ENCODE assay signal across 9 mouse cellular contexts in the genomic region with DNA sequence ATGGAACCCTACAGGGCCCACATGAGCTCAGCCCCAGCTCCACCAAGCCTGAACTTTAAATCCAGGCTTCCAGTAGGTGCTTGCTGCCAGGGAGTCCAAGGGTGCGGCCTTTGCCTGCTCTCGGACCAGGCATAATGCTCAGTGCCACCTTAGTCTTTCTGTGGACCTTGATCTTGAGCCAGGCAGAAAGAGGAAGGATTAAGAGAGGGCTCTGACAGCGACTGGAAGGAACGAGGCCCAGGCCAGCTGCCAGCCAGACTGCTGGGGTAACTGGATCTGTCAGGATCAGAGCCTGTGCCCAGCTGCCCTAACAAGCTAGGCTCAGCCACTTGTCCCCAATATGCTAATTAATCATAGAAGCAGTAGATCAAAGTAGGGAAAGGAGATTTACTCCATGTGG. TPM values are rescaled to one million over a fixed set of nuclear protein-coding genes. Genes with fewer than 3 reads are reported as not detected.
DNase-seq lines count a peak whose midpoint lies in the region; ATAC-seq lines count a peak whose summit lies in the region.
"Had no signal": no experiment of that assay in that cellular context is flagged by ENCODE, and none has a peak within 500 bp of the region (broad histone marks: within the 10 kb centered on the region; RNA-seq: fewer than 3 reads in every experiment).

No protein-coding gene starts in this region.

- no peaks in the 10 kb centered on the region for H3K27me3 ChIP-seq in hindbrain, embryonic 16.5 days (replicated peaks; ENCODE audit: control insufficient read depth, insufficient read depth, low read length)
- H3K27me3 ChIP-seq in hindbrain, embryonic 13.5 days: no peaks in the 10 kb centered on the region

- peak; percentile 7 for DNase-seq in adipocyte (ENCODE audit: low spot score)
- DNase-seq in frontal cortex, postnatal 36 days (ENCODE audit: low spot score in 2 of 2): peak; percentile 19 to 54
- peak; percentile 20 to 63 for DNase-seq in layer of hippocampus, postnatal 14 days (ENCODE audit: low spot score in 2 of 2)
- no peak for DNase-seq in c-Kit-positive CD71-positive TER-119-positive erythroid progenitor cells, embryonic 14.5 days (ENCODE audit: low spot score)
- DNase-seq in heart, adult 8-10 months (ENCODE audit: low spot score): no peak
- DNase-seq in cerebellum, adult 9-11 months: no peak

- no peak overlapping the region for H3K4me3 ChIP-seq in hindbrain, embryonic 16.5 days (ENCODE audit: low read length)
- no peak overlapping the region for H3K4me3 ChIP-seq in hindbrain, embryonic 13.5 days
- H3K4me3 ChIP-seq: liver, embryonic 15.5 days had no signal

- 59% methylated on average over 4 of the region's 4 CpGs for WGBS in hindbrain, embryonic 16.5 days
- 76% methylated on average over 4 of the region's 4 CpGs for WGBS in hindbrain, embryonic 13.5 days

- no peaks in the 10 kb centered on the region for H3K4me1 ChIP-seq in hindbrain, embryonic 16.5 days (ENCODE audit: control insufficient read depth, insufficient read depth, low read depth, low read length)
- 0 out of 2 replicates have a peak, but pooled peaks cover 4% of the 10 kb centered on the region for H3K4me1 ChIP-seq in hindbrain, embryonic 13.5 days (replicated peaks)

- no peaks in the 10 kb centered on the region for H3K36me3 ChIP-seq in hindbrain, embryonic 16.5 days (ENCODE audit: control insufficient read depth, insufficient read depth, low read length)
- no peaks in the 10 kb centered on the region for H3K36me3 ChIP-seq in hindbrain, embryonic 13.5 days
- H3K36me3 ChIP-seq: liver, embryonic 15.5 days had no signal

- H3K9me3 ChIP-seq in hindbrain, embryonic 16.5 days (ENCODE audit: control insufficient read depth, low read length): no peaks in the 10 kb centered on the region
- H3K9me3 ChIP-seq in hindbrain, embryonic 13.5 days: 0 out of 2 replicates have a peak, but pooled peaks cover 3% of the 10 kb centered on the region

- H3K9ac ChIP-seq in hindbrain, embryonic 16.5 days (ENCODE audit: low read depth, low read length): no peak overlapping the region
- no peak overlapping the region for H3K9ac ChIP-seq in hindbrain, embryonic 13.5 days
- H3K9ac ChIP-seq: liver, embryonic 15.5 days had no signal

- 0 out of 2 replicates have a peak, but pooled peaks have one; percentile 34 for ATAC-seq in hindbrain, embryonic 16.5 days
- ATAC-seq in hindbrain, embryonic 13.5 days (ENCODE audit: low FRiP score): no peak

- H3K4me2 ChIP-seq in hindbrain, embryonic 16.5 days (ENCODE audit: low read length): no peak overlapping the region
- H3K4me2 ChIP-seq in hindbrain, embryonic 13.5 days: no peak overlapping the region
- H3K4me2 ChIP-seq: liver, embryonic 15.5 days had no signal

- no peak overlapping the region for H3K27ac ChIP-seq in hindbrain, embryonic 16.5 days (ENCODE audit: low read depth, low read length)
- H3K27ac ChIP-seq in hindbrain, embryonic 13.5 days: no peak overlapping the region
- H3K27ac ChIP-seq: liver, embryonic 15.5 days had no signal

RNA-seq across cellular contexts. Expression of a gene that starts 26.4 kb away (rescaled TPM):
- polyA plus RNA-seq in hindbrain, embryonic 16.5 days (2015; fragmentation: Nextera tagmentation; extraction: Ambion mirVana): 2.4 and 2.7 TPM in 2 replicates
- 0.89 and 1.1 TPM in 2 replicates for polyA plus RNA-seq in hindbrain, embryonic 13.5 days (2015; fragmentation: Nextera tagmentation; extraction: Ambion mirVana)
- 10 to 100 TPM; 12.0 to 16.8 TPM for total RNA-seq in layer of hippocampus, postnatal 14 days (2021)
- total RNA-seq in heart, adult 8-10 months (2022): 1 to 10 TPM in 3 of 4 experiments, under 1 TPM in 1; 0.72 to 1.3 (median 1.2) TPM

RNA-seq across cellular contexts. Expression of a gene that starts 34.2 kb away (rescaled TPM):
- not detected in 2 replicates for polyA plus RNA-seq in hindbrain, embryonic 16.5 days (2015; fragmentation: Nextera tagmentation; extraction: Ambion mirVana)
- not detected in 2 replicates for polyA plus RNA-seq in hindbrain, embryonic 13.5 days (2015; fragmentation: Nextera tagmentation; extraction: Ambion mirVana)
- not detected for total RNA-seq in layer of hippocampus, postnatal 14 days (2021)
- not detected for total RNA-seq in heart, adult 8-10 months (2022)

Comparison
In these comparisons a context has a peak if more than half of its experiments do, and no peak if none do; other contexts are left out.
1. DNase-seq: peak in adipocyte (single experiment), frontal cortex, postnatal 36 days (2 of 2) and layer of hippocampus, postnatal 14 days (2 of 2); none in c-Kit-positive CD71-positive TER-119-positive erythroid progenitor cells, embryonic 14.5 days (single experiment), heart, adult 8-10 months (single experiment) and cerebellum, adult 9-11 months (single experiment).
2. RNA of a gene that starts 26.4 kb away (total RNA-seq): 12.0 to 16.8 TPM in layer of hippocampus, postnatal 14 days; 0.72 to 1.3 TPM in heart, adult 8-10 months; every median in the first group is over 4 times any median in the second.